Mouse (Mus musculus) G1E (cell line): Measurements from ENCODE around the gene Casc1.

Experiments
- CTCF ChIP-seq: IDR thresholded peaks from 2 replicates; pipeline ENCODE4 v1.5.1; 2012; ENCODE audit warnings: low read depth, low read length, inconsistent platforms, mixed read lengths
- GATA1 ChIP-seq: IDR thresholded peaks from 2 replicates; pipeline ENCODE4 v1.6.1; 2012; ENCODE audit warnings: borderline replicate concordance, low read length, inconsistent platforms, mixed read lengths
- TAL1 ChIP-seq: conservative IDR thresholded peaks from 2 replicates; pipeline ENCODE4 v1.6.1; 2012; ENCODE audit warnings: low read depth, low read length, inconsistent platforms, mixed read lengths

GRCm38 (mm10) chr6:145211376-145212305 is 836 bp upstream of the Casc1 start:
- TF ChIP-seq GATA1: no peak
- no peak for TF ChIP-seq TAL1
- no peak for TF ChIP-seq CTCF
